Mouse (Mus musculus) mouse embryonic stem cell (cell line): ENCODE measurements at regions not wholly inside any gene's neighbourhood (a gene's known extent, or its start where the extent isn't known, plus 50 kb on each side); places are given as distances from the start of the nearest gene placed in this dataset.

ENCODE experiments used
- in situ Hi-C, 2 experiments: fragments of 300-500 bp; cut with MboI; formaldehyde crosslinking; loops; 1 replicate in 1 of 2; 3 replicates in 1 of 2; pipeline ENCODE4 v1.14.3; 2019 to 2020; ENCODE audit warnings: low sequenced_read_pairs in 2 of 2, low pct_unique_long_range_greater_than_20kb in 1 of 2, mixed read lengths in 1 of 2; ENCODE audit not compliant: unreplicated experiment in 1 of 2

- in situ Hi-C loops, result no loop called here
Measured at GRCm38 (mm10) chr8:32958331-32958730, 470.2 kb upstream of the 5930422O12Rik start.

DNA sequence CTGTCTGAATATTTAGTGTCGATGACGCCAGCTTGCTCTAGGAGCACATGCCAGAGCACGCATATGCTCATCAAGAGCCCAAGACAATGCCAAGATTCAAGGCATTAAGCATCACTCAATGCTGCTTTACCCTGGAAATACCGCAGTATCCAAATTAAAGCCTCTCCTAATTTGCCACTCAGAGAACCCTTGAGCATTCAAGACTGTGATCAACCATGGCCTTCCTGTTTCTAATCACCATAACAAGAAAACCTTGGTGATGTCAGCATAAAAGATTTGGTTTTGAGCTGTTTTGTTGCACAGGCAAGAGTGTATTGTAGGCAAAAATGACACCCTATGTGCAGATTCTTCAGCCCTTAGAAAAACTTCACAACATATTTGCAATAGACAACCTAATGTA is 469.7 kb upstream of the 5930422O12Rik start:
- in situ Hi-C loops, result no loop called here

GRCm38 (mm10) chr8:32959326-32960064 is 469.0 kb upstream of the 5930422O12Rik start:
- in situ Hi-C loops, result no loop called here

DNA sequence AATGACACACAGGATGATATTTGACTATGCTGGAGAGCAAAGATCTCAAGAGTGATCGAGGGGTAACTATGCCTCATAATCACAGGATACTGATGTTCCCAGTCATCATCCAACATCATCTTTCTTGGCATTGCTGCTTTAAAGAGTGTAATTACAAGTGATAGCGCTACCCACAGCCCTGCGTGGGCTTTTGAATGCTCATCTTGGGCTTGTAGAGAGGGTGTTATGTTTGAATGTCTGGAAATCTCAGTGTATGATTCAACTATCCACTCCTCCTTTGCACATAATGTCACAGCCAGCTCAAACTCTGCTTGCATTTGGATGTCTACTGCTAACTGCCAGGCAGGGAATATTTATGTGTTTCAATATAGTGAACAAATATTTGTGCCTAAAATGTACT is 438.3 kb upstream of the 5930422O12Rik start:
- in situ Hi-C loops, result no loop called here

GRCm38 (mm10) chr8:33003967-33004564 is 424.4 kb upstream of the 5930422O12Rik start:
- in situ Hi-C loops, result no loop called here

DNA sequence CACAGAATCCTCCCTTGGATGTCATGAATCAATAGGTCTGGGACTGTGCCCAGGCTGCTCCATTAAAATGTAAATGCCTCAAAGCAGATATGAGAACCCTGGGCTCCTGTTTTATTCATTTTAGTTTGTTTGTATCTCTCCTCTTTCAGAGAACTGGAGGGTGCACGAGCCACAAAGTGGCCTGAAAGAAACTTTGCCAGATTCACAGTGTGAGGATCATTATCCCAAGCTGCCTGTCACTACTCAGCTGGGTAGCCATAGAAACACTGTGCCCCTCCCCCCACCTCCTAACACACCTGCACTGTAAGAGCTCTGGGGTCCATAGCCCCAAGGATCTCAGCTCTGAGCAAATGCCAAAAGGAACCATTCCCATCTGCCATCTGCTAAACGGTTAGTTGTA is 423.9 kb upstream of the 5930422O12Rik start:
- in situ Hi-C loops, result no loop called here

DNA sequence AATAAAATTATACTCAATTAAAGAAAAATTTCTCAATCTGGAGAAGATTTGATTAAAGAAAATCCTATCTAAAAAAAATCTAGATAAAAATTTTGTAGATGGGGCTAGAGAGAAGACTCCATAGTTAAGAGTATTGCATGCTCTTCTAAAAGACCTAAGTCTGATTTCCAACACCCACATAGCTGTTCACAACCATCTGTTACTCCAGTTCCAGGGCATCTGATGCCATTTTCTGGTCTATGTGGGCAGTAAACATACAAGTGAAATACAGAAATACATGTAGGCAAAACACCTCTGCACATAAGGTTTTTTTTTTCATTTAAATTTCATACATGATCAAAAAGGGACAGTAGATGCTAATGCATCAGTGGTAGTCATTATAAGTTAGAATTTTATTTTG is 418.4 kb upstream of the 5930422O12Rik start:
- in situ Hi-C loops, result no loop called here

GRCm38 (mm10) chr8:33012784-33013183 is 415.7 kb upstream of the 5930422O12Rik start:
- in situ Hi-C loops, result no loop called here

DNA sequence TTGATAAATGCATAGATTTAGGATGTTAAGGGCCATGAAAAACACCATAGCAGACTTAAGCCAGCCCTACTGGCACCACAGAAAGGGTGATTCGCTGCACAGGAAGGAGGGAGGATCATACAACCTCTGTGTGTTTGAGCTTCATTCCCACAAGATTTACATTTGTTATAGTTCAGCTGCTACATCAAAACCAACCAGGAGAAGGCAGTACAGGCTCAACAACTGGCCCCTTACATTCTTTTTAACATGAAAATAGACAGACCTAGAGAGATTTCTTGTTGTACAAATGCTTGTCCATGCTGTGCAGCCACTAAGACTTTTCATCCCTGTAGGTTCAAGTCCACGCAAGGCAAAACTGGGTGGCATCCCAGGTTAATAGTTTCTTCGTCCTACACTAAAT is 412.6 kb upstream of the 5930422O12Rik start:
- in situ Hi-C loops, result no loop called here

DNA sequence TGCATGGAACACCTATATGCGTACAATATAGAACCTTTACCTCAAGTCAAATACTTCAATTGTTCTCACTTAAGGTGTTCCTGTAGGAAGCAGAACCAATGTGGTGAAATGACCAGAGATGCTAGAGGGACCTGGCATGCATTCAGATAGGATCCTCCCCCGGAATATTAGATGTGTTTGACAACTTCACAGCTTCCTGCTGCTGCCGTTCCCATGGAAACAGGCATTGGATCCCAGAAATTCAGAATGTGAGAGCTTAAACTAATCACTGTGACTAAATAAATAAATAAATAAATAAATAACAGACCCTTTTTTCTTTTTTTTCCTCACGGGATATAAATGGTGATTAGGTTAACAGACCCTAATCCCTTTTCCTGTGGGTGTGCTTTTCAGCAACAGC is 401.5 kb upstream of the 5930422O12Rik start:
- in situ Hi-C loops, result no loop called here

DNA sequence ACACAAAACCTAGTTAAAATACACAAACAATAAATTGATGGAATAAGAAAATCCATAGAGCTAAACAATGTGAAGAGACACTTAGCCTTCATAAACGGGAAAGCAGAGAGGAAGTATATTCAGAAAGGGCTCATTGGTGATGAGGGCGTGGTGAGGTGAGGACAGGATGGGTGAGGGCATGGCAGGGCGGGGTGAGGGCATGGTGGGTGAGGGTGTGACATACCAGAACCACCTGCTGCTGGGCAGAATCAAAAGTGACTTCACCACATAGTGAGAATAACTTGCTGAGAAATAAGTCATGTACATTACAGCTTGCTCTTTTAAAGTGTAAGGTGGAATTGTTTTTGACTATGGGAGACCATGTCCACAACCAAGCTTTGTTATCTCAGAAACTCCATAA is 399.1 kb upstream of the 5930422O12Rik start:
- in situ Hi-C loops, result no loop called here

DNA sequence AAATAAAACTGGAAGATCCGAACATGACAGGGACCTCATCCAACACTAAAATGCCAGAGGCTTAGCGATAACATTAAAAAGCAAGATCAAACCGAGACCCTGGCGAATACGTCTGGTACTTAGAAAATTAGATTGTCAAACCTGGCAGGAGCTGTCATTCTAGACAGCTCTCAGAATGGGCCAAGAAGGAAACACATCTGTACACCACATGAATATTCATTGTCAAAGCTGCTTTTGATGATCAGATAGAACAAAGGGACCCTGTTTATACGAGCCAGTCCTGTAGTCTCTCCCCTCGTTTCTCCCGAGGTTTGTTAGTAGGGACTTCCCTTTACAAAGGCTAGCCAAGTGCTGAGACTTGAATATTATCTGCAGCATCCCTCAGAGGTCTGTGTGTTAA is 376.5 kb upstream of the 5930422O12Rik start:
- in situ Hi-C loops, result no loop called here

- in situ Hi-C loops, result loop anchor here in 1 of 2 experiments (10.0 kb wide), 1 partner anchor 119 kb away; no protein-coding TSS in a partner anchor
Measured at GRCm38 (mm10) chr8:33065566-33065965, 362.9 kb upstream of the 5930422O12Rik start.

GRCm38 (mm10) chr8:33066168-33066567 is 362.3 kb upstream of the 5930422O12Rik start:
- in situ Hi-C loops, result loop anchor here in 1 of 2 experiments (10.0 kb wide), 1 partner anchor 119 kb away; no protein-coding TSS in a partner anchor

GRCm38 (mm10) chr8:33067453-33068039 is 361.0 kb upstream of the 5930422O12Rik start:
- in situ Hi-C loops, result loop anchor here in 1 of 2 experiments (10.0 kb wide), 1 partner anchor 117 kb away; no protein-coding TSS in a partner anchor

DNA sequence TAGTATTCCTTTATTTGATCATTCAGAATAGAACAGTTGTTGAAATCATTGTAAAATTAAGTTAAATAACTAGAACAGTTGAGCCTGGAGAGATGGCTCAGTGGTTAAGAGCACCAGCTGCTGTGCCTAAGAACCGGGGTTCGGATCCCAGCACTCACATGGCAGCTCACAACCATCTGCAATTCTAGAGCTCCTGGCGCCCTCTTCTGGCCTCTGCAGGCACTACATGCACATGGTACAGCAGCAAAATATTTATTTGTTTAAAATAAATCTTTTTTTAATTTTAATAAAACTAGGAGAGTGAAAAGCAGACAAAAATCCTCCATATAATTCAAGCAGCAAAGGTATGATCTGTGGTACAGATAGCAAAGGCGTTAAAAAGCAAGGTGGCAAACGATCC is 360.0 kb upstream of the 5930422O12Rik start:
- in situ Hi-C loops, result loop anchor here in 1 of 2 experiments (10.0 kb wide), 1 partner anchor 116 kb away; no protein-coding TSS in a partner anchor

- in situ Hi-C loops, result no loop called here
Measured at GRCm38 (mm10) chr8:33075186-33075585, 353.3 kb upstream of the 5930422O12Rik start.

DNA sequence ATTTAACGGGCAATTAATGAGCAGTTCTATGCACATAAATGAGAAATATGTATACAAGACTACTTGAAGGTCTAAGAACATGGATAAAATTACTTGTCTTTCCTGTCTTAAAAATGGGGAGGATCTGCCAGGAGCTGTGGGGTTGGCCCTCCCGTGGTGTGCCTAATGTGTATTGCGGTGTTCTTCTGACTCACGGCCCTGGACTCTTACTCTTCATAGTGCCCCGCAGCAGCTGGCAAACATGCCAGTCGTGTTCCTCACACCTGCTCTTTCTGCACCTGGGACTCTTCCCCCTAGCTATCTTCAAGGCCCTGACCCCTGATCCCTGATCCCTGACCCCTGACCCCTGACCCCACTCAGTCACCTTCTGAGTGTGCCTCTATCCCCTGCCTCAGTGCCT is 352.3 kb upstream of the 5930422O12Rik start:
- in situ Hi-C loops, result no loop called here

DNA sequence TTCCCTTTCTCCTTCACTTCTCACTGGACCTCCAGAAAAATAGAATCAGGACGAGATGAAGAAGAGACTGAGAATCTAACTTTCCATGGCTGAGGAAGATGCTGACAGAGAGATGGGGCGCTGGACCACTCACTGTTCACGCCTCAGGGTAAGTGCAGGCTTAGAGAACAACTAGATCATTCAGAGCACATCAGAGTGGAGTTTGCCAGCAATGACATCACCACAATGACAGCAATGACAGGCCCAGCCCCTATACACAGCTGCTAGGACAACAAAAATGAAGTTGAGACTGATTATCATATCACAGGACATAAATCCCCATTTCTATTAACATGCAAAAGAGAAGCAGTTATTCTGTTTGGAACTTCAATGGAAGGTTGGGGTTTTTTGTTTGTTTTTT is 350.4 kb upstream of the 5930422O12Rik start:
- in situ Hi-C loops, result no loop called here
